9 mouse cellular contexts compared by ENCODE assay signal in genomic region chr10:80435764-80436163, GRCm38 (mm10). TPM values are rescaled to one million over a fixed set of nuclear protein-coding genes. Genes with fewer than 3 reads are reported as not detected.
DNase-seq lines count a peak whose midpoint lies in the region; ATAC-seq and TF ChIP-seq lines count a peak whose summit lies in the region.
"Had no signal": no experiment of that assay in that cellular context is flagged by ENCODE, and none has a peak within 500 bp of the region (broad histone marks: within the 10 kb centered on the region; RNA-seq: fewer than 3 reads in every experiment).

No protein-coding gene starts in this region.

- no peak for ATAC-seq in forebrain, embryonic 13.5 days
- ATAC-seq in forebrain, embryonic 16.5 days = no peak
- no peak for ATAC-seq in intestine, embryonic 14.5 days (replicated peaks; ENCODE audit: low FRiP score, low TSS enrichment, low read depth)
- no peak for ATAC-seq in activated CD4-positive, CD25-positive, alpha-beta regulatory T cell, adult 4 months
- ATAC-seq: Patski had no signal

- peak; percentile 61 to 65 for DNase-seq in spleen, postnatal 10 days (ENCODE audit: low spot score in 2 of 2)
- no peak for DNase-seq in spleen, postnatal 14 days (ENCODE audit: low spot score in 2 of 2)
- no peak for DNase-seq in intestine, embryonic 14.5 days (ENCODE audit: low spot score)
- DNase-seq in ovary, postnatal 14 days (ENCODE audit: low spot score) = no peak

- WGBS in forebrain, embryonic 13.5 days = 35% methylated on average over 7 of the region's 7 CpGs
- WGBS in forebrain, embryonic 16.5 days = 19% methylated on average over 7 of the region's 7 CpGs
- WGBS in intestine, embryonic 14.5 days = 51% methylated on average over 7 of the region's 7 CpGs
- WGBS in small intestine, adult 2 months = 9% methylated on average over 7 of the region's 7 CpGs

- H3K4me1 ChIP-seq in forebrain, embryonic 13.5 days = peaks cover 26% of the 10 kb centered on the region
- peaks cover 19% of the 10 kb centered on the region for H3K4me1 ChIP-seq in forebrain, embryonic 16.5 days (replicated peaks; ENCODE audit: control insufficient read depth, insufficient read depth, low read length)
- peaks cover 25% of the 10 kb centered on the region for H3K4me1 ChIP-seq in intestine, embryonic 14.5 days (replicated peaks; ENCODE audit: control insufficient read depth, insufficient read depth, low read length)
- peaks cover 26% of the 10 kb centered on the region for H3K4me1 ChIP-seq in small intestine, adult 2 months (ENCODE audit: control insufficient read depth, insufficient read depth, insufficient read length, low read length)

- no peaks in the 10 kb centered on the region; the same call in 1 of the 2 replicates for H3K27me3 ChIP-seq in forebrain, embryonic 13.5 days
- H3K27me3 ChIP-seq in forebrain, embryonic 16.5 days (replicated peaks; ENCODE audit: control insufficient read depth, insufficient read depth, low read length) = no peaks in the 10 kb centered on the region
- H3K27me3 ChIP-seq in intestine, embryonic 14.5 days (replicated peaks; ENCODE audit: control insufficient read depth, insufficient read depth, low read length) = no peaks in the 10 kb centered on the region
- no peaks in the 10 kb centered on the region for H3K27me3 ChIP-seq in small intestine, adult 2 months (ENCODE audit: control insufficient read depth, insufficient read depth, low read length)
- H3K27me3 ChIP-seq: Patski had no signal

- no peaks in the 10 kb centered on the region for H3K9me3 ChIP-seq in forebrain, embryonic 13.5 days (replicated peaks)
- H3K9me3 ChIP-seq in forebrain, embryonic 16.5 days (ENCODE audit: control insufficient read depth, low read length) = no peaks in the 10 kb centered on the region
- no peaks in the 10 kb centered on the region for H3K9me3 ChIP-seq in intestine, embryonic 14.5 days (ENCODE audit: control insufficient read depth, low read length)

- H3K4me3 ChIP-seq in forebrain, embryonic 13.5 days = no peak overlapping the region
- no peak overlapping the region for H3K4me3 ChIP-seq in forebrain, embryonic 16.5 days (replicated peaks; ENCODE audit: low read length)
- H3K4me3 ChIP-seq in intestine, embryonic 14.5 days (ENCODE audit: low read depth, low read length) = no peak overlapping the region
- no peak overlapping the region for H3K4me3 ChIP-seq in small intestine, adult 2 months (ENCODE audit: low read depth, low read length)

- 0 out of 2 replicates have a peak overlapping the region, but pooled peaks have one; percentile 12 for H3K9ac ChIP-seq in forebrain, embryonic 13.5 days
- H3K9ac ChIP-seq in forebrain, embryonic 16.5 days (replicated peaks; ENCODE audit: low read depth, low read length) = no peak overlapping the region
- no peak overlapping the region for H3K9ac ChIP-seq in intestine, embryonic 14.5 days (ENCODE audit: low read length)

- TF ChIP-seq CTCF in small intestine, adult 2 months (IDR thresholded peaks at IDR 0.05; ENCODE audit: extremely low read depth, insufficient read length, insufficient replicate concordance, low read depth, low read length) = no peak

- peaks cover 3% of the 10 kb centered on the region; the same call in 1 of the 2 replicates for H3K36me3 ChIP-seq in forebrain, embryonic 13.5 days (ENCODE audit: poor library complexity, severe bottlenecking)
- H3K36me3 ChIP-seq in forebrain, embryonic 16.5 days (ENCODE audit: control insufficient read depth, insufficient read depth) = no peaks in the 10 kb centered on the region
- peaks cover 7% of the 10 kb centered on the region for H3K36me3 ChIP-seq in intestine, embryonic 14.5 days (ENCODE audit: control insufficient read depth, insufficient read depth, low read length)
- no peaks in the 10 kb centered on the region for H3K36me3 ChIP-seq in small intestine, adult 2 months (ENCODE audit: control insufficient read depth, insufficient read depth, low read length)

- H3K27ac ChIP-seq in forebrain, embryonic 13.5 days = no peak overlapping the region
- H3K27ac ChIP-seq in forebrain, embryonic 16.5 days (ENCODE audit: low read length) = no peak overlapping the region
- no peak overlapping the region for H3K27ac ChIP-seq in intestine, embryonic 14.5 days (ENCODE audit: low read depth)
- H3K27ac ChIP-seq in small intestine, adult 2 months (ENCODE audit: insufficient read depth, low read depth, low read length) = peak overlapping the region; percentile 80

- TF ChIP-seq POLR2A in small intestine, adult 2 months (IDR thresholded peaks at IDR 0.05; ENCODE audit: low read depth, low read length) = no peak

- H3K4me2 ChIP-seq in forebrain, embryonic 13.5 days = no peak overlapping the region
- no peak overlapping the region for H3K4me2 ChIP-seq in forebrain, embryonic 16.5 days (ENCODE audit: low read length)
- H3K4me2 ChIP-seq in intestine, embryonic 14.5 days (ENCODE audit: low read length) = peak overlapping the region; percentile 20; the same call in 1 of the 2 replicates

RNA-seq across cellular contexts. Expression of gene Tcf3, which starts 2.3 kb away (rescaled TPM):
- polyA plus RNA-seq in forebrain, embryonic 13.5 days (2015; fragmentation: Nextera tagmentation; extraction: Ambion mirVana) = 112 and 119 TPM in 2 replicates
- 63.7 and 74.6 TPM in 2 replicates for polyA plus RNA-seq in forebrain, embryonic 16.5 days (2015; fragmentation: Nextera tagmentation; extraction: Ambion mirVana)
- 106 and 114 TPM in 2 replicates for polyA plus RNA-seq in intestine, embryonic 14.5 days (2014; fragmentation: Nextera tagmentation; extraction: Ambion mirVana)
- 45.6 and 101 TPM in 2 replicates for polyA plus RNA-seq in small intestine, adult 2 months (2012; rRNA removed)
- polyA plus RNA-seq in activated CD4-positive, CD25-positive, alpha-beta regulatory T cell, adult 4 months (2017; shearing (Covaris generic)) = 10 to 100 TPM in 1 of 2 experiments, 1 to 10 TPM in 1; 9.3 to 10.7 TPM

RNA-seq across cellular contexts. Expression of gene Uqcr11, which starts 29.1 kb away (rescaled TPM):
- polyA plus RNA-seq in forebrain, embryonic 13.5 days (2015; fragmentation: Nextera tagmentation; extraction: Ambion mirVana) = 593 and 623 TPM in 2 replicates
- 455 and 522 TPM in 2 replicates for polyA plus RNA-seq in forebrain, embryonic 16.5 days (2015; fragmentation: Nextera tagmentation; extraction: Ambion mirVana)
- polyA plus RNA-seq in intestine, embryonic 14.5 days (2014; fragmentation: Nextera tagmentation; extraction: Ambion mirVana) = 941 and 1,108 TPM in 2 replicates
- polyA plus RNA-seq in small intestine, adult 2 months (2012; rRNA removed) = 2,051 and 2,588 TPM in 2 replicates
- polyA plus RNA-seq in activated CD4-positive, CD25-positive, alpha-beta regulatory T cell, adult 4 months (2017; shearing (Covaris generic)) = 100 to 1,000 TPM; 327 to 363 TPM

RNA-seq across cellular contexts. Expression of gene Mbd3, which starts 36.4 kb away (rescaled TPM):
- polyA plus RNA-seq in forebrain, embryonic 13.5 days (2015; fragmentation: Nextera tagmentation; extraction: Ambion mirVana) = 304 and 319 TPM in 2 replicates
- polyA plus RNA-seq in forebrain, embryonic 16.5 days (2015; fragmentation: Nextera tagmentation; extraction: Ambion mirVana) = 247 and 256 TPM in 2 replicates
- 203 and 206 TPM in 2 replicates for polyA plus RNA-seq in intestine, embryonic 14.5 days (2014; fragmentation: Nextera tagmentation; extraction: Ambion mirVana)
- polyA plus RNA-seq in small intestine, adult 2 months (2012; rRNA removed) = 55.1 and 85.7 TPM in 2 replicates
- polyA plus RNA-seq in activated CD4-positive, CD25-positive, alpha-beta regulatory T cell, adult 4 months (2017; shearing (Covaris generic)) = 10 to 100 TPM; 23.6 to 32.0 TPM

RNA-seq across cellular contexts. Expression of gene Mex3d, which starts 48.3 kb away (rescaled TPM):
- polyA plus RNA-seq in forebrain, embryonic 13.5 days (2015; fragmentation: Nextera tagmentation; extraction: Ambion mirVana) = 15.5 and 16.6 TPM in 2 replicates
- 16.3 TPM in 2 replicates for polyA plus RNA-seq in forebrain, embryonic 16.5 days (2015; fragmentation: Nextera tagmentation; extraction: Ambion mirVana)
- polyA plus RNA-seq in intestine, embryonic 14.5 days (2014; fragmentation: Nextera tagmentation; extraction: Ambion mirVana) = 5.3 and 6.7 TPM in 2 replicates
- 10.3 and 20.6 TPM in 2 replicates for polyA plus RNA-seq in small intestine, adult 2 months (2012; rRNA removed)
- polyA plus RNA-seq in activated CD4-positive, CD25-positive, alpha-beta regulatory T cell, adult 4 months (2017; shearing (Covaris generic)) = 1 to 10 TPM in 1 of 2 experiments, under 1 TPM in 1; 0.62 to 1.2 TPM

RNA-seq across cellular contexts. Expression of gene Onecut3, which starts 58.9 kb away (rescaled TPM):
- polyA plus RNA-seq in forebrain, embryonic 13.5 days (2015; fragmentation: Nextera tagmentation; extraction: Ambion mirVana) = 0.35 and 0.57 TPM in 2 replicates
- polyA plus RNA-seq in forebrain, embryonic 16.5 days (2015; fragmentation: Nextera tagmentation; extraction: Ambion mirVana) = 0.07 and 0.46 TPM in 2 replicates
- 0.04 and 0.09 TPM in 2 replicates for polyA plus RNA-seq in intestine, embryonic 14.5 days (2014; fragmentation: Nextera tagmentation; extraction: Ambion mirVana)
- 0.29 and 2.8 TPM in 2 replicates for polyA plus RNA-seq in small intestine, adult 2 months (2012; rRNA removed)
- not detected for polyA plus RNA-seq in activated CD4-positive, CD25-positive, alpha-beta regulatory T cell, adult 4 months (2017; shearing (Covaris generic))
- polyA plus RNA-seq: Patski had no signal

Comparison
In these comparisons a context has a peak if more than half of its experiments do, and no peak if none do; other contexts are left out.
1. DNase-seq: peak in spleen, postnatal 10 days (2 of 2); none in spleen, postnatal 14 days (0 of 2), intestine, embryonic 14.5 days (single experiment) and ovary, postnatal 14 days (single experiment).